Mouse (Mus musculus) liver, postnatal 0 days (tissue): ENCODE measurements at regions not wholly inside any gene's neighbourhood (a gene's known extent, or its start where the extent isn't known, plus 50 kb on each side); places are given as distances from the start of the nearest gene placed in this dataset.

Experiments
- ATAC-seq: fragments of 200-750 bp; cut with Nextera tagmentation; 2 replicates; pipeline ENCODE4 v1.8.0; 2017; ENCODE audit warnings: mild to moderate bottlenecking, moderate library complexity
- DNase-seq: peaks from one replicate; pipeline ENCODE4 v3.0.0-alpha.2; 2016
- H3K27ac ChIP-seq: fragments of 300-500 bp; sonication (generic); 2 replicates; pipeline ENCODE4 v1.5.1; 2014; ENCODE audit warnings: antibody characterized with exemption, moderate library complexity, mild to moderate bottlenecking, low read depth
- H3K27me3 ChIP-seq: fragments of 300-500 bp; sonication (generic); 2 replicates; pipeline ENCODE4 v1.6.1; 2014; ENCODE audit warnings: low read length, control low read depth, mixed read lengths; ENCODE audit not compliant: insufficient read depth
- H3K36me3 ChIP-seq: fragments of 300-500 bp; sonication (generic); replicated peaks from 2 replicates; pipeline ENCODE4 v1.6.1; 2014; ENCODE audit warnings: mild to moderate bottlenecking, control low read depth, low read length, moderate library complexity, mixed read lengths; ENCODE audit not compliant: insufficient read depth
- H3K4me1 ChIP-seq: fragments of 300-500 bp; sonication (generic); 2 replicates; pipeline ENCODE4 v1.6.1; 2014; ENCODE audit warnings: antibody characterized with exemption, mild to moderate bottlenecking, control low read depth; ENCODE audit not compliant: insufficient read depth
- H3K4me2 ChIP-seq: fragments of 300-500 bp; sonication (generic); 2 replicates; pipeline ENCODE4 v1.6.1; 2014; ENCODE audit warnings: low read depth, mild to moderate bottlenecking, low read length, moderate library complexity, mixed read lengths
- H3K4me3 ChIP-seq: fragments of 300-500 bp; sonication (generic); 2 replicates; pipeline ENCODE4 v1.5.1; 2014; ENCODE audit warnings: low read depth, low read length
- H3K9ac ChIP-seq: fragments of 300-500 bp; sonication (generic); replicated peaks from 2 replicates; pipeline ENCODE4 v1.6.1; 2014; ENCODE audit warnings: mild to moderate bottlenecking, moderate library complexity
- H3K9me3 ChIP-seq: fragments of 300-500 bp; sonication (generic); 2 replicates; pipeline ENCODE4 v1.6.1; 2016; ENCODE audit warnings: mild to moderate bottlenecking, control low read depth, low read length, mixed read lengths
- CTCF ChIP-seq: sonication (generic); IDR thresholded peaks from 2 replicates; pipeline ENCODE4 v1.5.1; 2016; ENCODE audit warnings: antibody characterized with exemption, low read depth
- EP300 ChIP-seq: IDR thresholded peaks from 2 replicates; pipeline ENCODE4 v1.6.1; 2016; ENCODE audit warnings: antibody characterized with exemption, low read depth, mild to moderate bottlenecking
- WGBS: fragments of 180-500 bp; shearing (Covaris S2); extraction: QIAGEN DNeasy Blood & Tissue Kit; methylation state at CpG from one replicate; pipeline ENCODE4 v1.1.7; 2014; ENCODE audit not compliant: insufficient replicate concordance; 5-methylcytosine and 5-hydroxymethylcytosine counted together

- no peaks in the 10 kb centered on the region for H3K4me1 ChIP-seq
- no peak overlapping the region for H3K4me3 ChIP-seq
- no peak overlapping the region for H3K9ac ChIP-seq
- H3K27me3 ChIP-seq: no peaks in the 10 kb centered on the region
- H3K4me2 ChIP-seq: no peak overlapping the region
- no peak for TF ChIP-seq EP300
- TF ChIP-seq CTCF: no peak
- no peaks in the 10 kb centered on the region for H3K36me3 ChIP-seq
- no peak overlapping the region for H3K27ac ChIP-seq
- H3K9me3 ChIP-seq: no peaks in the 10 kb centered on the region
- 52% methylated on average over 1 of the region's 1 CpGs for WGBS
- ATAC-seq (no peak), DNase-seq (no peak)
These were observed 367.3 kb downstream of the Prkd1 start for GRCm38 (mm10) chr12:50281615-50282014.
